Mouse (Mus musculus) MEL (cell line): ENCODE results near the gene Nos1. TPM values are rescaled to one million over a fixed set of nuclear protein-coding genes. Genes with fewer than 3 reads are reported as not detected.

Experiments used
- DNase-seq: peaks from one replicate; pipeline ENCODE4 v3.0.0; 2011; ENCODE audit warnings: low read depth, low spot score
- H3K27ac ChIP-seq: 2 replicates; pipeline ENCODE4 v1.5.1; 2012; ENCODE audit warnings: low read depth, mild to moderate bottlenecking, control low read depth, low read length, moderate library complexity; ENCODE audit not compliant: control insufficient read depth
- H3K27me3 ChIP-seq, 2 experiments: fragments of 150-350 bp in 1 of 2; sonication (generic) in 1 of 2; 2 replicates each; pipeline ENCODE4 v1.6.1; 2012; ENCODE audit warnings: low read length in 2 of 2, mild to moderate bottlenecking in 2 of 2, improper control_type of control experiment in 1 of 2, moderate library complexity in 1 of 2; ENCODE audit not compliant: insufficient read depth in 2 of 2, control insufficient read depth in 1 of 2
- H3K36me3 ChIP-seq, 2 experiments: 2 replicates each; pipeline ENCODE4 v1.6.1; 2012 to 2014; ENCODE audit warnings: low read length in 2 of 2, improper control_type of control experiment in 1 of 2, inconsistent platforms in 1 of 2, mild to moderate bottlenecking in 1 of 2; ENCODE audit not compliant: insufficient read depth in 2 of 2, control insufficient read depth in 1 of 2
- H3K4me1 ChIP-seq, 2 experiments: fragments of 150-350 bp in 1 of 2; sonication (generic) in 1 of 2; 2 replicates each; pipeline ENCODE4 v1.6.1; 2012; ENCODE audit warnings: low read length in 2 of 2, improper control_type of control experiment in 1 of 2, mild to moderate bottlenecking in 1 of 2; ENCODE audit not compliant: insufficient read depth in 2 of 2, control insufficient read depth in 1 of 2
- H3K4me3 ChIP-seq, 2 experiments: fragments of 150-350 bp in 1 of 2; sonication (generic) in 1 of 2; 2 replicates each; pipeline ENCODE4 v1.5.1; 2012; ENCODE audit warnings: low read depth in 2 of 2, low read length in 2 of 2, mild to moderate bottlenecking in 2 of 2, moderate library complexity in 2 of 2, control low read depth in 1 of 2, improper control_type of control experiment in 1 of 2; ENCODE audit not compliant: control insufficient read depth in 1 of 2, insufficient read depth in 1 of 2
- H3K79me2 ChIP-seq: 2 replicates; pipeline ENCODE4 v1.6.1; 2012; ENCODE audit warnings: mild to moderate bottlenecking, low read length, moderate library complexity; ENCODE audit not compliant: control insufficient read depth, poor library complexity, insufficient read depth
- H3K9ac ChIP-seq: 2 replicates; pipeline ENCODE4 v1.6.1; 2012; ENCODE audit warnings: low read depth, mild to moderate bottlenecking, control low read depth, low read length, moderate library complexity; ENCODE audit not compliant: control insufficient read depth, poor library complexity, severe bottlenecking
- H3K9me3 ChIP-seq: fragments of 150-350 bp; sonication (generic); replicated peaks from 2 replicates; pipeline ENCODE4 v1.6.1; 2012; ENCODE audit warnings: mild to moderate bottlenecking, low read length, improper control_type of control experiment, moderate library complexity; ENCODE audit not compliant: insufficient read depth
- CHD1 ChIP-seq: IDR thresholded peaks from 2 replicates; pipeline ENCODE4 v1.6.1; 2012; ENCODE audit warnings: low read depth, mild to moderate bottlenecking, inconsistent platforms, low read length, improper control_type of control experiment
- CHD2 ChIP-seq: IDR thresholded peaks from 2 replicates; pipeline ENCODE4 v1.6.1; 2011; ENCODE audit warnings: low read length, improper control_type of control experiment
- E2F4 ChIP-seq: IDR thresholded peaks from 2 replicates; pipeline ENCODE4 v1.6.1; 2011; ENCODE audit warnings: low read depth, low read length, improper control_type of control experiment, borderline replicate concordance
- ELF1 ChIP-seq: IDR thresholded peaks from 2 replicates; pipeline ENCODE4 v1.6.1; 2014; ENCODE audit warnings: low read depth, mild to moderate bottlenecking, inconsistent platforms, low read length, improper control_type of control experiment, moderate library complexity
- EP300 ChIP-seq, 2 experiments: IDR thresholded peaks; 2 replicates each; pipeline ENCODE4 v1.6.1; 2011; ENCODE audit warnings: improper control_type of control experiment in 2 of 2, low read length in 2 of 2, low read depth in 1 of 2, mild to moderate bottlenecking in 1 of 2
- GABPA ChIP-seq: IDR thresholded peaks from 2 replicates; pipeline ENCODE4 v1.6.1; 2012; ENCODE audit warnings: low read depth, mild to moderate bottlenecking, inconsistent platforms, low read length, improper control_type of control experiment, moderate library complexity
- JUND ChIP-seq: IDR thresholded peaks from 2 replicates; pipeline ENCODE4 v1.6.1; 2011; ENCODE audit warnings: low read depth, mild to moderate bottlenecking, improper control_type of control experiment, low read length
- KAT2A ChIP-seq: conservative IDR thresholded peaks from 2 replicates; pipeline ENCODE4 v1.6.1; 2012; ENCODE audit warnings: low read depth, low read length, improper control_type of control experiment, inconsistent platforms
- MAZ ChIP-seq: IDR thresholded peaks from 2 replicates; pipeline ENCODE4 v1.6.1; 2012; ENCODE audit warnings: low read depth, mild to moderate bottlenecking, inconsistent platforms, low read length, improper control_type of control experiment
- MEF2A ChIP-seq: IDR thresholded peaks from 2 replicates; pipeline ENCODE4 v1.6.1; 2014; ENCODE audit warnings: low read depth, mild to moderate bottlenecking, inconsistent platforms, low read length, improper control_type of control experiment; ENCODE audit not compliant: poor library complexity, insufficient replicate concordance, severe bottlenecking; ENCODE audit errors: extremely low read depth
- MYC ChIP-seq: IDR thresholded peaks from 2 replicates; pipeline ENCODE4 v1.6.1; 2011; ENCODE audit warnings: low read depth, mild to moderate bottlenecking, low read length, improper control_type of control experiment, moderate library complexity
- NELFE ChIP-seq: IDR thresholded peaks from 2 replicates; pipeline ENCODE4 v1.6.1; 2011; ENCODE audit warnings: low read depth, low read length, improper control_type of control experiment
- NRF1 ChIP-seq: IDR thresholded peaks from 2 replicates; pipeline ENCODE4 v1.6.1; 2014; ENCODE audit warnings: low read depth, mild to moderate bottlenecking, inconsistent platforms, low read length, improper control_type of control experiment, moderate library complexity; ENCODE audit not compliant: poor library complexity, insufficient read depth, severe bottlenecking
- POLR2A ChIP-seq, 2 experiments: IDR thresholded peaks; 2 replicates each; pipeline ENCODE4 v1.6.1; 2011 to 2012; ENCODE audit warnings: low read length in 2 of 2, mild to moderate bottlenecking in 2 of 2, control low read depth in 1 of 2, improper control_type of control experiment in 1 of 2, low read depth in 1 of 2, moderate library complexity in 1 of 2; ENCODE audit not compliant: control insufficient read depth in 1 of 2, insufficient read depth in 1 of 2, poor library complexity in 1 of 2
- POLR2AphosphoS2 ChIP-seq: IDR thresholded peaks from 2 replicates; pipeline ENCODE4 v1.6.1; 2011; ENCODE audit warnings: low read length, improper control_type of control experiment
- POLR2AphosphoS5 ChIP-seq: IDR thresholded peaks from 2 replicates; pipeline ENCODE4 v1.6.1; 2012; ENCODE audit warnings: low read depth, borderline replicate concordance, mild to moderate bottlenecking, inconsistent platforms, low read length, moderate library complexity, mixed read lengths
- SIN3A ChIP-seq: IDR thresholded peaks from 2 replicates; pipeline ENCODE4 v1.6.1; 2012; ENCODE audit warnings: low read length, improper control_type of control experiment, inconsistent platforms
- SMC3 ChIP-seq: IDR thresholded peaks from 2 replicates; pipeline ENCODE4 v1.6.1; 2011; ENCODE audit warnings: low read depth, low read length, improper control_type of control experiment
- TAL1 ChIP-seq: IDR thresholded peaks from 2 replicates; pipeline ENCODE4 v1.6.1; 2012; ENCODE audit warnings: mild to moderate bottlenecking, inconsistent platforms, low read length, moderate library complexity, mixed read lengths
- TCF12 ChIP-seq: IDR thresholded peaks from 2 replicates; pipeline ENCODE4 v1.6.1; 2014; ENCODE audit warnings: low read depth, mild to moderate bottlenecking, inconsistent platforms, low read length, improper control_type of control experiment, moderate library complexity
- UBTF ChIP-seq: IDR thresholded peaks from 2 replicates; pipeline ENCODE4 v1.6.1; 2012; ENCODE audit warnings: low read depth, mild to moderate bottlenecking, inconsistent platforms, low read length, improper control_type of control experiment, moderate library complexity, borderline replicate concordance; ENCODE audit not compliant: insufficient read depth
- USF1 ChIP-seq: IDR thresholded peaks from 2 replicates; pipeline ENCODE4 v1.6.1; 2014; ENCODE audit warnings: low read depth, mild to moderate bottlenecking, inconsistent platforms, low read length, improper control_type of control experiment, moderate library complexity
- ZC3H11A ChIP-seq: IDR thresholded peaks from 2 replicates; pipeline ENCODE4 v1.6.1; 2012; ENCODE audit warnings: low read depth, mild to moderate bottlenecking, inconsistent platforms, low read length, improper control_type of control experiment
- polyA plus RNA-seq, 2 experiments: library from polyadenylated mRNA; stranded (reverse) in 1 of 2; unstranded in 1 of 2; fragments of >175 nt in 1 of 2; fragments of >200 nt in 1 of 2; gene quantifications; 2 replicates each; pipeline versions ENCODE4 v1.2.1 to v1.2.4; 2012; ENCODE audit warnings: low replicate concordance in 2 of 2, low read depth in 1 of 2; ENCODE audit not compliant: insufficient read length in 2 of 2, insufficient read depth in 1 of 2, missing spikeins in 1 of 2
- total RNA-seq: library from RNA; depleted of rRNA; stranded (reverse); fragments of 300-350 nt; gene quantifications from 2 replicates; pipeline ENCODE4 v1.2.3, GENCODE M21; 2012

Gene Nos1
- total and polyA plus RNA-seq, 3 experiments: 0.35 to 1.5 TPM; not detected in 1

DNA sequence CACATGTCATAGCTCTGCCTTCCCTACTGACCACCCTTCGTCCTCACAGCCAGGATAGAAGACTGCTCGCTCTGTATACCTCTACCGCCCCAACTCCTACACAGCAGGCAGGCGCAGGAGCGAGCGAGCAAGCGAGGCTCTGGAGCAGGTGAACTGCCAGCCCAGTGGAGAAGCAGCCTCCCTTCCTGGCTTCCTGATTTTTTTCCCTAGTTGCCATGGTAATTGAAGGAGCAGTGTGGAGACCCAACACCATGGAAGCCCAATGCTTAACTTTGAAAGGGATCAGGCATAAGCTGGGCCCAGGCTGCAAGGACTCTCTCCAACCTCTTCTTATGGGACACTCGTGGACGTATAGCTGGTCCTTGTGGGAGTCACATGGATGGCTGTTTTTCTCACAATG, 59.4 kb downstream of the Nos1 start:
- TF ChIP-seq SIN3A (no peak), TAL1 (no peak), EP300 (IDR thresholded peaks at IDR 0.05; ENCODE audit: low read depth in 1 of 2, low read length in 2 of 2) (no peak), GABPA (no peak), TCF12 (no peak), JUND (no peak), POLR2AphosphoS5 (no peak), USF1 (no peak), CHD1 (no peak), NRF1 (no peak), UBTF (no peak), ELF1 (no peak), POLR2A (IDR thresholded peaks at IDR 0.05; ENCODE audit: control insufficient read depth in 1 of 2, insufficient read depth in 1 of 2, low read depth in 1 of 2, low read length in 2 of 2, poor library complexity in 1 of 2) (no peak), E2F4 (no peak)
- no peak for DNase-seq
- Histone ChIP-seq H3K9ac (no peak overlapping the region), H3K9me3 (no peaks in the 10 kb centered on the region), H3K36me3 (no peaks in the 10 kb centered on the region), H3K4me1 (no peaks in the 10 kb centered on the region), H3K27me3 (no peaks in the 10 kb centered on the region), H3K79me2 (no peaks in the 10 kb centered on the region), H3K27ac (no peak overlapping the region), H3K4me3 (no peak overlapping the region)

DNA sequence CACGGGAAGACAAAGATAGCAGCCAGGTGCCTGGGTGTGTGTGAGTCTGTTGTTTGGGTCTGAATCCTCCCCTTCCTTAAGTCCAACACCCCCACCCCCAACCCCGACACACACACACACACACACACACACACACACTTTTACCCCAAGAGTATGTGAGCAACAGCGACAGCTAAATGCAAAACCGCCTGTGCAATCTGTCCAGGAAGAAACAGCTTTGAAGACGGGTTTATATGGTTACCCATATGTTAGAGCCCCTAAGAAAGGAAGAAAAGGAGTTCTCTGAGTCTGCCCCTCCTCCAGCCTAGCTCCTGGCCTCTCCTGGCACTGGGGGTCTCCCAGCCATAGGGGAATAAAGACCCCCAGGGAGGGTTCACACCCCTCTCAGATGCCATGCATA, 60.2 kb downstream of the Nos1 start:
- TF ChIP-seq MEF2A: no peak
- no peak for TF ChIP-seq KAT2A
- no peak for TF ChIP-seq GABPA
- no peak for TF ChIP-seq JUND
- no peak for TF ChIP-seq USF1
- TF ChIP-seq POLR2AphosphoS5: no peak
- TF ChIP-seq TCF12: no peak
- TF ChIP-seq POLR2AphosphoS2: no peak
- no peak for TF ChIP-seq CHD1
- TF ChIP-seq NELFE: no peak
- TF ChIP-seq CHD2: no peak
- TF ChIP-seq MYC: no peak
- TF ChIP-seq TAL1: no peak
- TF ChIP-seq MAZ: no peak
- no peak for TF ChIP-seq ZC3H11A
- no peak for TF ChIP-seq SMC3
- Histone ChIP-seq H3K27ac (no peak overlapping the region), H3K4me3 (no peak overlapping the region), H3K4me1 (no peaks in the 10 kb centered on the region), H3K27me3 (no peaks in the 10 kb centered on the region), H3K9ac (no peak overlapping the region), H3K36me3 (no peaks in the 10 kb centered on the region), H3K9me3 (no peaks in the 10 kb centered on the region), H3K79me2 (no peaks in the 10 kb centered on the region)
- no peak for DNase-seq
